Mouse (Mus musculus) heart, embryonic 10.5 days (tissue): ENCODE data around the gene Sorcs3. TPM values are rescaled to one million over a fixed set of nuclear protein-coding genes. Genes with fewer than 3 reads are reported as not detected.

Source experiments
- DNase-seq: peaks from one replicate; pipeline ENCODE4 v3.0.0-alpha.2; 2017; ENCODE audit warnings: low spot score
- H3K27ac ChIP-seq: fragments of 300-500 bp; sonication (generic); 2 replicates; pipeline ENCODE4 v1.5.1; 2016; ENCODE audit warnings: mild to moderate bottlenecking
- H3K27me3 ChIP-seq: fragments of 300-500 bp; sonication (generic); 2 replicates; pipeline ENCODE4 v1.6.1; 2016; ENCODE audit warnings: mild to moderate bottlenecking; ENCODE audit not compliant: poor library complexity, insufficient read depth, severe bottlenecking
- H3K36me3 ChIP-seq: fragments of 300-500 bp; sonication (generic); 2 replicates; pipeline ENCODE4 v1.6.1; 2016; ENCODE audit warnings: mild to moderate bottlenecking, moderate library complexity
- H3K4me1 ChIP-seq: fragments of 300-500 bp; sonication (generic); 2 replicates; pipeline ENCODE4 v1.6.1; 2016; ENCODE audit warnings: mild to moderate bottlenecking
- H3K4me3 ChIP-seq: fragments of 300-500 bp; sonication (generic); 2 replicates; pipeline ENCODE4 v1.5.1; 2016; ENCODE audit warnings: mild to moderate bottlenecking, moderate library complexity
- H3K9me3 ChIP-seq: fragments of 300-500 bp; sonication (generic); 2 replicates; pipeline ENCODE4 v1.6.1; 2016; ENCODE audit warnings: mild to moderate bottlenecking, moderate library complexity
- WGBS: fragments of 180-500 bp; shearing (Covaris S2); methylation state at CpG from one replicate; pipeline ENCODE4 v1.1.7; 2016; 5-methylcytosine and 5-hydroxymethylcytosine counted together
- polyA plus RNA-seq: library from polyadenylated mRNA; unstranded; fragments of >200 nt; fragmentation: Nextera tagmentation; extraction: Ambion mirVana; gene quantifications from 2 replicates; pipeline ENCODE4 v1.2.1, GENCODE M21; 2016

The Sorcs3 gene
- polyA plus RNA-seq, 1 experiment from 2014 or later, result 0.57 TPM

- no peaks in the 10 kb centered on the region for H3K27me3 ChIP-seq
- no peaks in the 10 kb centered on the region for H3K9me3 ChIP-seq
- H3K36me3 ChIP-seq, result no peaks in the 10 kb centered on the region
- DNase-seq, result no peak
- H3K4me3 ChIP-seq, result no peak overlapping the region
- whole genome bisulfite sequencing, result 69% methylated on average over 14 of the region's 14 CpGs
- no peaks in the 10 kb centered on the region for H3K4me1 ChIP-seq
- no peak overlapping the region for H3K27ac ChIP-seq
Observed at GRCm38 (mm10) chr19:48300440-48301231, 94.8 kb downstream of the Sorcs3 start.

DNA sequence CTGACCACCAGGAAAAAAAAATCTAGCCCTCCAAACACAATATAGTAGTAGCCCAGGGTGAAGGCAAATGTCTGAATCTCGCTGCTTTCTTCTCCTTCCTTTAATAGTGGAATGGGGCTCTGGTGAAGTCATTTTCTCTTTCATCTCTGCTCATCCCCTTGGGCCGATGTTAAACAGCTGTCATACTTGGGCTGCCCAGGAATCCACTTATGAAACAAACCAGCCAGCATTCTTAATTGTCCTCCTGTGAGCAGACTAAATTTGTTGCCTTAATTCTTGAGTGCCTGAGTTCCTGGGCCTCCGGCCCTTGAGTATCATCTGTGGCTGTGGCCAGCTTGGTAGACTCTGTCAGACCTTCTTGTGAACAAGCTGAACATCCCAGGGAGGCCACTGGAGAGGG is 95.5 kb downstream of the Sorcs3 start:
- no peaks in the 10 kb centered on the region for H3K27me3 ChIP-seq
- WGBS, result 58% methylated on average over 3 of the region's 3 CpGs
- no peaks in the 10 kb centered on the region for H3K9me3 ChIP-seq
- no peaks in the 10 kb centered on the region for H3K36me3 ChIP-seq
- DNase-seq, result no peak
- no peaks in the 10 kb centered on the region for H3K4me1 ChIP-seq
- no peak overlapping the region for H3K27ac ChIP-seq
- H3K4me3 ChIP-seq, result no peak overlapping the region

GRCm38 (mm10) chr19:48308341-48308740 is 102.5 kb downstream of the Sorcs3 start:
- no peaks in the 10 kb centered on the region for H3K9me3 ChIP-seq
- H3K36me3 ChIP-seq, result no peaks in the 10 kb centered on the region
- H3K4me3 ChIP-seq, result no peak overlapping the region
- H3K27ac ChIP-seq, result no peak overlapping the region
- DNase-seq, result no peak
- no peaks in the 10 kb centered on the region for H3K27me3 ChIP-seq
- H3K4me1 ChIP-seq, result no peaks in the 10 kb centered on the region
- 81% methylated on average over 8 of the region's 8 CpGs for WGBS

- 79% methylated on average over 15 of the region's 15 CpGs for WGBS
- H3K4me1 ChIP-seq, result no peaks in the 10 kb centered on the region
- H3K27me3 ChIP-seq, result no peaks in the 10 kb centered on the region
- no peaks in the 10 kb centered on the region for H3K36me3 ChIP-seq
- DNase-seq, result no peak
- H3K4me3 ChIP-seq, result no peak overlapping the region
- no peak overlapping the region for H3K27ac ChIP-seq
- no peaks in the 10 kb centered on the region for H3K9me3 ChIP-seq
Observed at GRCm38 (mm10) chr19:48309531-48310337, 103.9 kb downstream of the Sorcs3 start.

DNA sequence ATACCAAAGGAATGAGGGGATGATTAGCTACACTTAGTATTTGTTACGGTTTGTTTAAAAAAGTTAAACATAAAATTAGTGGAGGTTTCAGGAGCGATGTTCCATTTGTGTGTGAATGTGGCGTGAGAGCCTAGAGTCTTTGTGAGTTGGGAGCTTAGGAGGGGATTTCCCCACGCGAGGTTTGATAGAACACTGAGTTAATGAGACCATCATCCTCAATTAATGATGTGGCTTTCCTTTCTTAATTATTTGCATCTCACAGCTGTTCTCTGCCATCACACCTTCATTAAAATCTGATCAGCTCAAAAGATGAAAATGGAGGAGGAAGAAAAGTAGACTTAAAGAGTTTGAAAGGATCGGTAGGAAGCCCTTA is 104.5 kb downstream of the Sorcs3 start:
- 88% methylated on average over 6 of the region's 6 CpGs for WGBS
- H3K27me3 ChIP-seq, result no peaks in the 10 kb centered on the region
- no peak for DNase-seq

GRCm38 (mm10) chr19:48313776-48314175 is 108.0 kb downstream of the Sorcs3 start:
- no peaks in the 10 kb centered on the region for H3K27me3 ChIP-seq
- 86% methylated on average over 9 of the region's 9 CpGs for WGBS
- no peak overlapping the region for H3K27ac ChIP-seq
- DNase-seq, result peak; percentile 61
- H3K9me3 ChIP-seq, result no peaks in the 10 kb centered on the region
- no peak overlapping the region for H3K4me3 ChIP-seq
- no peaks in the 10 kb centered on the region for H3K36me3 ChIP-seq
- H3K4me1 ChIP-seq, result no peaks in the 10 kb centered on the region

More for the DNA sequence above, 104.5 kb downstream of the Sorcs3 start:
- Histone ChIP-seq H3K27ac (no peak overlapping the region), H3K36me3 (no peaks in the 10 kb centered on the region), H3K9me3 (no peaks in the 10 kb centered on the region), H3K4me3 (no peak overlapping the region), H3K4me1 (no peaks in the 10 kb centered on the region)

- Histone ChIP-seq H3K4me1 (0 out of 2 replicates have a peak, but pooled peaks cover under 1% of the 10 kb centered on the region), H3K4me3 (no peak overlapping the region), H3K9me3 (no peaks in the 10 kb centered on the region), H3K27me3 (no peaks in the 10 kb centered on the region), H3K36me3 (no peaks in the 10 kb centered on the region), H3K27ac (no peak overlapping the region)
- DNase-seq, result no peak
- 74% methylated on average over 6 of the region's 6 CpGs for WGBS
Observed at GRCm38 (mm10) chr19:48327115-48327514, 121.3 kb downstream of the Sorcs3 start.

- Histone ChIP-seq H3K4me1 (peaks cover 11% of the 10 kb centered on the region), H3K4me3 (no peak overlapping the region), H3K27me3 (no peaks in the 10 kb centered on the region), H3K36me3 (no peaks in the 10 kb centered on the region), H3K27ac (no peak overlapping the region), H3K9me3 (no peaks in the 10 kb centered on the region)
- DNase-seq, result peak; percentile 22
- 83% methylated on average over 8 of the region's 8 CpGs for WGBS
Observed at GRCm38 (mm10) chr19:48328171-48328570, 122.3 kb downstream of the Sorcs3 start.

DNA sequence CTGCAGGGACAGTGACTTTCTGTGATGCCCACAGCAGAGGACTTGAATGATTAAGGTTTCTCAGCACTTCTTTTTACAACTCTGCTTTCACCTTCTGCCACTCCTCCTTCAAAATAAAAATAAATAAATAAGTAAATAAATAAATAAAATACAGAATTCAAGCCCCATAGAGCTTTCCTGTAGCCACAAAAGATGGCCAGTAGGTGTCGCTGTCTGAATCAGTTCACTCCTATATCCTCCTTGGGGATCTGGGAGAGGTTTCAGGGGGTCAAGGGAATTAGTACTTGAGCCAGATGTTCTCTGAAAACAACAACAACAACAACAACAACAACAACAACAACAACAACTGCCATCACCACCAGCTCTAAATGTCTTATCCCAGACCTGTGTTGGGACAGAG is 125.8 kb downstream of the Sorcs3 start:
- no peak overlapping the region for H3K4me3 ChIP-seq
- H3K36me3 ChIP-seq, result no peaks in the 10 kb centered on the region
- WGBS, result 10% methylated on average over 1 of the region's 1 CpGs
- peak overlapping the region; percentile 10; the same call in 1 of the 2 replicates for H3K27ac ChIP-seq
- peaks cover 19% of the 10 kb centered on the region for H3K4me1 ChIP-seq
- DNase-seq, result no peak
- H3K9me3 ChIP-seq, result no peaks in the 10 kb centered on the region
- no peaks in the 10 kb centered on the region for H3K27me3 ChIP-seq

- peak overlapping the region; percentile 75 for H3K27ac ChIP-seq
- WGBS, result 37% methylated on average over 2 of the region's 2 CpGs
- H3K4me3 ChIP-seq, result no peak overlapping the region
- no peaks in the 10 kb centered on the region for H3K27me3 ChIP-seq
- no peaks in the 10 kb centered on the region for H3K36me3 ChIP-seq
- peak; percentile 89 for DNase-seq
- H3K4me1 ChIP-seq, result peaks cover 19% of the 10 kb centered on the region
- no peaks in the 10 kb centered on the region for H3K9me3 ChIP-seq
Observed at GRCm38 (mm10) chr19:48333085-48333484, 127.3 kb downstream of the Sorcs3 start.

DNA sequence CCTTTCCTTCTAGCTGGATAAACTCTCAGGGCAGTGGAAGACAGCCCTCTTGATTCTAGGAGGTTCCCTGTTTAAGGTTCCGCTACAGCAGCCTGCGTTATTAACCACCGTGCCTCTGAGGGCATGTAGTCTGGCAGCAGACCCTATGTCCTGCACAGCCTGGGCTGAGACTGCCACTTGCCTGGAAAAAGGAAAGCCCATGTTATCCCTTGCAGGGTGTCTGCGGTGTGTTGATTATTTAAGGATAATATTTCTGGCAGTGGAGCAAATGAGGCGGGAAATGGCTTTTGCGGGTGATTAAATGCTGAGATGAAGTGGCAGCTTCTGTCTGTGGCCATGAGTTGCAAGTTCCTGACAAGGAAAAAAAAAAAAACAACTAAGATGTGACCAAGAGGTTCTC is 131.6 kb downstream of the Sorcs3 start:
- Histone ChIP-seq H3K4me1 (peaks cover 27% of the 10 kb centered on the region), H3K36me3 (no peaks in the 10 kb centered on the region), H3K27ac (peak overlapping the region; percentile 22; the same call in 1 of the 2 replicates), H3K9me3 (no peaks in the 10 kb centered on the region), H3K4me3 (no peak overlapping the region), H3K27me3 (no peaks in the 10 kb centered on the region)
- DNase-seq, result no peak
- WGBS, result 79% methylated on average over 6 of the region's 6 CpGs

DNA sequence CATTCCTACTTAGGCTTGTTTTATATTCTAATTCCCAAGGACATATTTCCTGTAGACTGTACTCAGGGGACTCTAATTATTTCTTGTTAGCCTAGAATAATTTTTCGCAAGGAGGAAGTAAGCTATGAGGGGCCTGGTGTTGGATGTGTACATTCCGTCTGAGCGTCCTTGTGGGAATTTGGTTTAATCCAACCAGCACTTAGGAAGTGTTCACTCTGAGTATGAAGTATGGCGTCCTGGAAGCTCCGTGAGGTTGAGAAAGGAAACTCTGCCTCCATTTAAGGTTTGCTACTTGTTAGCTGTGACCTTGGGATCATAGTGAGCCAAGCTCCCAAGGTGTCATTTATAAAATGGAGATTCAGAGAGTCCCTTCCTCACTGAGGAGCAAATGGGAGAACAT is 132.3 kb downstream of the Sorcs3 start:
- 91% methylated on average over 5 of the region's 5 CpGs for WGBS
- H3K4me3 ChIP-seq, result no peak overlapping the region
- H3K9me3 ChIP-seq, result no peaks in the 10 kb centered on the region
- peak; percentile 57 for DNase-seq
- no peak overlapping the region for H3K27ac ChIP-seq
- H3K36me3 ChIP-seq, result no peaks in the 10 kb centered on the region
- peaks cover 20% of the 10 kb centered on the region for H3K4me1 ChIP-seq
- no peaks in the 10 kb centered on the region for H3K27me3 ChIP-seq

DNA sequence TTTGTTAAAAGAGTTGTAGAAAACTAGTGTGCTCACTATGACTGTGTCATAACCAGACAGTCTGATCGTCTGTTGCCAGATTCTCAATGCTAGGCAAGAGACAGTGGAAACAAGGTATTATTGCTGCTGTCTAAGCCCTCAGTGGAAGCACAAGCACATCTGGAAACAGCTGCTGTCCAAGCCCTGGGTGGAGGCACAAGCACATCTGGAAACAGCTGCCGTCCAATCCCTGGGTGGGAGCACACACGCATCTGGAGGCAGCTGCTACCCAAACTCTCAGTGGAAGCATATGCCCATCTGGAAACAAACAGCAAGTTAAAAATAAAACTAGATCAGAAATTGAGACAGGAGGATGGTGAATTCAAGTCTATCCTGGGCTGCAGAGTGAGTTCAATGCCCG is 136.9 kb downstream of the Sorcs3 start:
- no peak overlapping the region for H3K27ac ChIP-seq
- WGBS, result 83% methylated on average over 4 of the region's 4 CpGs
- no peak overlapping the region for H3K4me3 ChIP-seq
- no peak for DNase-seq
- peaks cover 15% of the 10 kb centered on the region for H3K4me1 ChIP-seq
- no peaks in the 10 kb centered on the region for H3K36me3 ChIP-seq
- no peaks in the 10 kb centered on the region for H3K9me3 ChIP-seq
- H3K27me3 ChIP-seq, result no peaks in the 10 kb centered on the region
